Mouse (Mus musculus) cerebral cortex, adult 2 months (tissue): Measurements from ENCODE around the gene Glis3.

Source experiments
- WGBS: fragments of 180-500 bp; shearing (Covaris S2); methylation state at CpG from one replicate; pipeline ENCODE4 v1.1.7; 2018; 5-methylcytosine and 5-hydroxymethylcytosine counted together

Gene Glis3

DNA sequence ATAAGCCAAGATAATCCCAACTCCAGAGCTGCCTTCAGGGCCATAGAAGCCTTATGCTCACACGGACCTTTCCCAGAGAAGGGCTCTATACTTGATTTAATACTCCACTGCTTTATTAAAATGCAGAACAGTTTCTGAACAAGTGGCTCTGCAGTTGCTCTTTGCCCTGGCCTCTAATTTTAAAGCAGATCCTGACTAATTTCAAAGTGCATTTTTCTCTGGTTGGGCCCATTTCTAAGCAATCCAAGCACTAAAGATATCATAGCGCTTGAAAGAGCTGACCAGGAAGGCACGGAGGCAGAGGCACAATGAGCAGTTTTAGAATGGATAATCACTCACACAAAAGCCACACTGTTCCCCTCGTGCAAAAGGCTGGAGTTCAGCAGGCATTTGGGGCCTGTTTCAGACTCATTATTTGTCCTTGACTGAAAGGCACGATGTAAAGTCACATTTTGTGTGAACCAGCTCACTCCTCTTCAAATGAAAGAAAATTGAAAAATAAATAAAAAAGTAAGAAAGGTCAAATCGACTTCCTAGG lies 202.5 kb downstream of the Glis3 start:
- WGBS: 51% methylated on average over 6 of the region's 6 CpGs

DNA sequence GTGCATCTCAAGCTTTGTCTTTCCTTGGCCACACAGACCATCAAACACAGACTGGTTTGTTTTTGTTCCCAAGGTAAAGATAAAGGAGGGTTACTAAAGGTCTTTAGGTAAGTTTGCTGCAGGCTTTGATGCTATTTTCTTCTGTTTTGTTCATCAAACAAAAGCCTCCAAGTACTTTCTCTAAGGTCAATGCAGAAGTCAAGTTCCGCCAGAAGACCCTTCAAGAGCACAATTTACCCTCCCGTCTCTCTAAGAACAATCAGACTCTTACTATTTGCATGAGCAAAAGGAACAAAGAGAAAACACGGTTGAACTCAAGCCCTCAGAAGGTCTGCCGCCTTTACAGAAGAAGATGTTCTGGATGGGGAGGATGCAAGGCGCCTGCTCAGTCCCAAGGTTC lies 206.3 kb downstream of the Glis3 start:
- 92% methylated on average over 5 of the region's 5 CpGs for WGBS

DNA sequence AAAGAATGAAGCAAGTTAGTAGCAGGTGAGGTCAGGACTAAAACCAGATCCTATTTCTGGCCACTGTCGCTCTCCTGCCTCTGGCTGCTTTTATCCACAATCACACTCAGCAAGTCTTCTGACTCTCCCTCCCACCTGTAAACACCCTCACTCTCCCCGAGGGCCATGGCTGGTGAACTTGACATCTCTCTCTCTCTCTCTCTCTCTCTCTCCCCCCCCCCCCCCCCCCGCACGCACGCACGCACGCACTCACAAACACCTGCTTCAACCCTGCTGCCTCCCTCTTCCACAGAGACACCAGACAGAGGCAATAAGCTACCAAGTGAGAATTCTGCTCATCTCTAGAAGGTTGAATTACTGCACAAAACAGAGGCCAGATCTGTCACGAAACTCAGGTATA lies 208.7 kb downstream of the Glis3 start:
- 95% methylated on average over 5 of the region's 8 CpGs for WGBS

DNA sequence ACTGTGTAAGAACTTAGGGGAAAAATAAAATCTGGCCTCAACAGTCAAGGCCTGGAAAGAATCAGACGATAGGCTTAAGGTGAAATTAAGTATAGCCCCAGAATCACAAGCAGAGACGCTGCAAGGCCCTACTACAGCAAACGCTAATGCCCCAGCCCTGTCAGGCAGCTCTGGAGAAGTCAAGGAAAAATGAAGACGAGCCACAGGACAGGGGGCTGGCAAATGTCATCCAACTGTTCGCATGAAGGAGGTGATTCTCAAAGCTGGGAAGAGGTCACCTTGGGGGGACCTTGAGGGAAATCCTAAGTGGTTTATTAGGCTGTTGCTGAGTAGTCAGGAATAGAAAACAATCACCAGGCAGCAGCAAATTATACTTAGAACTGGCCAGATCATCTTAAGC lies 214.1 kb downstream of the Glis3 start:
- 87% methylated on average over 5 of the region's 5 CpGs for WGBS

DNA sequence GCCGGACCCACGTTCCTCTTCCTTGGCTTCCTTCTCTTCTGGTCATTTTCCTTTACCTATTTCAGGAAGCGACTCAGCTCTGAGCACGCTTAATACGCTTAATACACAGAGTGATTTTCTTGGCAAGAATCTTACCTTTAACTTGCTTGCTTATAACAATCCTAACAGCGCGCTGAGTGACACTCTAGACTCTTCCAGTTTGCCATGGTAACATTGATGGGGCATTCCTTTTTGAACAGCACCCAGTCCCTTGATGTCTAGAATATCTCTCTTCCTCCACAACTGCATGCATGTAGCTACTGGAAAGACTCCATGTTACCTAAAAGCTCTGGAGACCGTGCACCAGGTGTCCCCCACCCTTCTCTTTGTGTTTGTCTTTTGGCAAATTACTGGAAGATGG lies 225.5 kb downstream of the Glis3 start:
- WGBS: 58% methylated on average over 8 of the region's 8 CpGs

DNA sequence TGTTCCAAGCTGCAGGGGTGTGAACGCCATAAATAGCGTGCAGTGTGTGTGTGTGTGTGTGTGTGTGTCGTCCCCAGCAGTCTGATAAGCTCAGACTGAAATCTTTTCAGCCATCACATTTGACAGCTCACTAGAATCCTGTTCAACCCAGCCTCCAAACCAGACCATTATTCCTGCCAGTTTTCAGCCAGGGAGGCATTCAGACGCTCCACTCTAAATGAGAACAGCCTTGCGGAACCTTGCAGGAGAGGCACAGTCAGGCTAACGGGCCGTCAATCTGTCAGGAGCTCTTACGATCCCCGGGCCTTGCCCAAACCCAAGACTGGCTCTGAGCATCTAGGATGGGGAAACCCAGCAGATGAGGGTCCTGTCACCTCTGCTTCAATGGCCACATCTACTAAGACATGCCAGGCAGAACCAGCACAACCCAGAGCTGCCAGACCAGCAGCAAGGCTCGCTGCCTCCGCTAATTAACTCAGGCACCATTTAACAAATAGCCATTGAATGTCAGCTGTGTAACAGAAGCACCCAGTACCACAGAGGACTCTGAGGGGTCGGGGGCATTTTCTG lies 226.8 kb downstream of the Glis3 start:
- 43% methylated on average over 12 of the region's 12 CpGs for WGBS

DNA sequence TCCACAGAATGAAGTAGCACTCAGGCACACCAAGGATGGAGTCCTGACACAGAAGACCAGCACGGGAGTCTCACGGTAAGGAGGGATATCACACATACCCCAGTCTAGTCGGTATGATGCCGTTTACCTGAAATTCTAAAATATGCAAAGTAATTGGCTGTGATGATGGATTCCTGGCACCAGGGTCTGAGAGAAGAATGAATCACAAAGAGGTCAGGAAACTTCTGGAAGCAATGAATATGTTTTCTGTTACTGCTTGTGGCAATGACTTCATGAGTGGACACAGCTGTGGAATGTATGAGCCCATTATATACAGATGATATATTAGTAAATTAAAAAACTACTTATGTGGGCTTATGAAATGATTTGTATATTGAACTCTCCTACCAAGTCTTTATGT lies 231.1 kb downstream of the Glis3 start:
- WGBS: 84% methylated on average over 4 of the region's 4 CpGs

DNA sequence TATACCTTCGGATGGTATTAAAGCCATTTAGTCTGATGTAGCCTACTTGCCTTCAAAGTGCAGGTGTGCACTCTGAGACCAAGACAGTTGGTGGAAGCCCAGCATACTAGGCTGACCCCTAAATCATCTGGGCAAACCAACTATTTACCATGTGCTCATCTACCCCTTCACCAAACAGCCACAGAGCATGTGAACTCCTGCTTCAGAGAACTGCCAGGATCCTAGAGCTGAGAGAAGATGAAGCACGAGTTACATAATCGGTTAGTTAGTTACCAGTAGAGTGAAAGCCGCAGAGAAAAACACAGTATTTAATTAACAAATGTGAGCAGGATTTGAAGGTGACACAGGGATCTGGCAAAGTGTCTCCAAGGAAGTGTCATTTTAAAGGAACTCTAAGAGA lies 237.7 kb downstream of the Glis3 start:
- 79% methylated on average over 4 of the region's 4 CpGs for WGBS

DNA sequence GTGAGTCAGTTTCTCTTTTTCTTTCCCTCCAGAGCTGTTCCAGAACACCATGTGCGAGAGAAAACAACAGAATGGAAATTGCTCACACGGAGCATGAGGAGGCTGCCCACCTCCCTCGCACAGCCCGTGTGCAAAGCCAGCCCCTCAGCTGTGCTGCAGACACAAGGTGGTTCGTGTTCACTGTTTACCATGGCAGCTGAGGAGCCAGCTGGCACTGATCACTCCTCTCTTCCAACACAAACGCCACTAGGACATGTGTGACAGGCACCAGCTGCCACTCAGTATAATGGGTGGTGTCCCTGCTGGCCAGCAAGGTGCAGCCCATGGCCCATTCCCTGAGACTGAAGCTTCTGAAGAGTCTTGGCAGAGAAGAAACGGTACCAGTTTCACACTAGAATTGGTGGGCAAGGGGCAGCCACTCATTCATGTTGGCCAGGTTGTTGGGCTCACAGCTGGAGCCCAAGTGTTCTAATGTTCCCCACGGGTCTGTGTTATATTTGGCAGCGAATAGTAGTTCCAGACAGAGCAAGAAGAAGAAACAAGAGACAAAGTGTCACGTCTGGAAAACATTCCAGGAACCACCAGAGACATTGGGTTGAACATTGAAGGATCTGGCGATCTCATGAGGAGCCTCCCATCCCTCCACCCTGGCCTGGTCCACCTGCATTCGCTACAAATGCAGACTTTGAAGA lies 243.3 kb downstream of the Glis3 start:
- 48% methylated on average over 12 of the region's 12 CpGs for WGBS

DNA sequence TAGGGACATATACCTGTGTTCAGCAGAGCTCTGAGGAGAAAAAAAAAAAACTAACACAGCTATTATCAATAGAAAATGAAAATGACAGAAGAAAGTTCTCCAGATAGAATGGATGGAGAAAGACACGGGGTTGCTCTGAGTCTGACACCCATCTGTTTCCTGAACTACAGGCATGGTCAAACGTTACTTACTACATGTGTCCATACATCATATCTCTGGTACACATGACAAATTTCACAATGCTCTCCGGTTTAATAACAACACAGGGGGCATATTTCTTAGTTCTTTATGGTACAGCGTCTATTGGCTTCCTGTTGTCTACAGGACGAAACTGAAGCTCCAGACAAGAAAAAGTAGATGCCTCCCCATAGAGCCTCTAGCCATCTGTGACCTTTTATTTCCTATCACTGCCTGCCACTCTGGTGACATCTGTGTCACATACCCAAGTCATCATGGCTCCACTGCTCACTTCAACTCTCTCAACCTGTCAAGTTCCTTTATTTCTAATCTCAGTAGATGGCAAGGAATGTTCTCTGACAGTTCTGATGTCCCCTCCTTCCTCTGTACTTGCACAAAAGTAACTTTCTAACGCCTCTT lies 251.6 kb downstream of the Glis3 start:
- WGBS: 88% methylated on average over 6 of the region's 6 CpGs

DNA sequence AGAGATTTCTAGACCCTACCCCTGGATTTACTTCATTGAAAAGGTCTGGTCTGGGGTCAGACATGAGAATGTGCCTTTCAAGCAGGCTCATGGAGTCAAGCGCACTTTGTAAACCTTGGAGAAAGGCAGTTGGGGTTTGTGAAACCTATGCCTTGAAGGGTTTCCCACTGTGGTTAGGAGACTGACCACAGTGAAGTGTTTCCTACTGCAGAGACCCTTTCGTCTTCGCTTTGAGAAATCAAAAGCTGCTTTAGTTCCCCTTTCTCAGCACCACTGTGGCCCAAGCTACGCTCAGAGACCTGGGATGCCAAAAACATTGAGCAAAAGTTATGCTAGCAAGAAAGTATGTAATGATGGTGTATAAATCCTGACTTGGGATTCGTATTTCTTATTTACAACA lies 255.7 kb downstream of the Glis3 start:
- WGBS: 91% methylated on average over 5 of the region's 5 CpGs

DNA sequence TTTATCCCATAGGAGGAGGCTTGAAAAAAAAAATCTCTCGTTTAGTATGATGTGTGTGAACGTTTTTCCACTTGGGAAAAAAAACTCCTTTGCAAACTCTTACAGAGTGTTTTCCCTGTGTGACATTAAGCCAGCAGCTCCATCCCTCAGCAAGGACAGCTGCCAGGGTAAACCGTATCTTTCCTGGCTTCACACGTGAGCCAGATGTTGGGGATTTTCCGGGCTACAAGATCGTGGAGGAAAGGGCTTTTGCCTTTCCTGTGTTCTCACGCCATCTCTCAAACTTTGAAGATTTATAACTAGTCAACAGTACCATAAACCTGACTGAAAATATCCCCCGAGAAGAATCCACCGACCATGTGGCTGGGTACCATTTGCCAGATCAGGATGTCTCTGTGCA lies 256.9 kb downstream of the Glis3 start:
- 65% methylated on average over 9 of the region's 9 CpGs for WGBS

DNA sequence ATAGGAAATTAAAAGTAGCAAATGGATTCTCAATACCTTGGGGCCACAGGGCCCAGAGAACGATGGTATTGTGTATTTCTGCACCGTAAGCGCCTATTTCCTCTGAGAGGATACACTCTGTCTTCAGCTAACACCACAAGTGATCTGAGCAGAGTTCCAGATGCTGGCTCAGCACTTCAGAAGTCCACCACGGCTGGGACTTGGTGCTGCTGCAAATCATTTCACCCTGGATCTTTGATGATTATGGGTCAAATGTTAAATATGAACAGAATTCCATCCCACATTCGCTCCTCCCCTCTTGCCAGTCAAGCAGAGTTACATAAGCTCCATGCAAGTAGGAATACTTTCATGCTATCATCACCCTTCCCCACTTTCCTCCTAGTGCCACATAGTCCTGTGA lies 263.8 kb downstream of the Glis3 start:
- 89% methylated on average over 5 of the region's 5 CpGs for WGBS

DNA sequence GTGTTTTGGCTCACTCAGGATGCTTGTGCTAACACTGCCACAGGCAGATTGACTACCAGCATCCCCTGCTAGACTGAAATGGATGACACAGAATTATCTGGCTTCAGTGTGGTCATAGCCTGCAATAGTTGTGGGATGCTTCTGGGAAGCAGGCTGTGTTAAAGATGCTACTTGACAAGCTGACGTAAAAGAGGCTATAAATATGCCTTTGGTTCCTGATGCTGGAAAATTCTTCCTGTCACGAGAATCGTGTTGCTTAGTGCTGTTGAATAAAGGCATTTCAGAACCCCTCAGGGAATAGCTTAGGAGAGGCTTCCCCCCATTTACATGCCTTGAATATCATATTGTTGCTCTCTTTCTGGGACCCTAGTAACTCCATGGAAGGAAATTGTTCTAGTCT lies 271.1 kb downstream of the Glis3 start:
- 33% methylated on average over 3 of the region's 3 CpGs for WGBS

DNA sequence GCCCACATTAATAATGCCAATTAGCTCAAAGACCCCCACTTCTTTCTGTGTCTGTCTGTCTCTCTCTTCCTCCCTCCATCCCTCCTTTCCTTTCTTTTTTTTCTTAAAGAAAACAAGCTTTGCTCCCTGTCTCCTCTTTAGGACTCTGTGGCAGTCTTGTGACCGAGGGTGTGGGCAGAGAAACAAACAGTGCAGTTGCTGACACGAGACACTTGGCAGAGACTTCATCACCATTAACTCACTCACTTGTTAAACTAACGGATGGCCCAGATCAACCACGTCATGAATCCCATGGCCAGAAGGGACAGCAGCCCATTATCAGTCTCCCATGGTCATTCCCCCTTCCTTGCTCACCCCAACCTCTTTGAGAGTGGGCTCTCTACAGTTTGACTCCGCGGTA lies 276.9 kb downstream of the Glis3 start:
- WGBS: 74% methylated on average over 6 of the region's 6 CpGs

DNA sequence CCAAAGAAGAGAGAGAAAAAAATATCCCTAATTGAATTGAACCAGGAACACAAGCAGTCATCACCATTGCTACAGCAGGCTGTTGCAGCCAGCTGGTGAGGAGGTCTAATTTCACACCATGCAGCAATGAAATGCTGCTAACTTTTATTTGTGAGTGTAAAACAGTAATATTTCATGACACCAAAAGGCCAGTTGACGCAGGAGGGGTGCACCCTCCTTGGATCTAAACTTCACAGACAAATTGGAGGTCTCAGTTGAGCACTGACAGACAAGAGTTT lies 284.4 kb downstream of the Glis3 start:
- WGBS: 98% methylated on average over 1 of the region's 1 CpGs

DNA sequence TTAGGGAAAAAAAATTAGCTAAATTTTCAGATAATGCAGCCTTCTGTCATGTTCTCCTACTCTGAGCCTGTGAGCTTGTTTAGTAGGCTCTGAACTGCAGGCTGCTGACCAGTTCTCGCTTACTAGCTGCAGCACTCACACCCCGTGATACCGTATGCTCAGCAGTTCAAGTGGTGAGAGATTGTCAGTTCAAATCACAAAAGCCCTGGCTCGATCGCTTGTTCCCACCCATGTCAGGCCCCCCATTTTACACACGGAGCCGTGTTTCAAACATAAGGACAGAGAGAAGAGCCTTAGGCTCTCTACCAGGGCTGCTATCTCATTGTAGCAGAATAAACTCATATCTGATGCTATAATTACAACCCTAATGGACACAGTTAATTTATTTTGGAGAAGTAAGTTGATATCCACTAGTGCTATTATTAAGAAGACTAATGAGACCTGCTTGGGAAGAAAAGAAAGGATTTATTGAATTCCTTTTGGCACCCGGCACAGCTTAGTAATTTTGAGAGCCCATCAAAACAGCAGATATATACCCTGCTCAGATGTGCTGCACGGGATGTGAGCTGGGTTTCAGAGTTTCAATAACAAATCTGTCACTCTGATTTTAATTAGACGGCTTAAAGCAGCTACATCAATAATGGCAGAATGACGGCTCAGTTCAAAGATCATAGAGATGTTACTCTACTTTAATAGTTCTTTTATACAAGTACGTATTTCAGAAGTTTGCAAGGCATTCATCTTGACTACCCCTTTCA lies 284.9 kb downstream of the Glis3 start:
- 76% methylated on average over 12 of the region's 12 CpGs for whole genome bisulfite sequencing

DNA sequence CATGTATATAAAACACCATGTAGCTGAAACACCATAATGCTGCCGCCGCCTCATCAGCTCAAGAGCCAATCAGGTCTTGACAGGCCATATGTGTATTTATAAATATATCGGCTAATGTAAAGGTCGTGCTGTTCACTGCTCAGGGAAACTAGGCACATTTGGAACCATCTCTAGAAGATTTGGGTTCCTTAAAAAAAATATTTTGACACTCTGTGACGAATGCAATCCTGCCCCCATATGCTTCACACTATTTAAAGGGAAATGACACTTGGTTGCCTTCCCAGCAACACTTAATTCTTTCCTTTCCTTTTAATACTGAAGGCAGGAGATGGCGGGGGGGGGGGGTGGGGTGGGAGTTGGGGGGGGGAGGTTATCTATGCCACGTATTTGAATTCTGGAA lies 286.1 kb downstream of the Glis3 start:
- WGBS: 72% methylated on average over 7 of the region's 7 CpGs

DNA sequence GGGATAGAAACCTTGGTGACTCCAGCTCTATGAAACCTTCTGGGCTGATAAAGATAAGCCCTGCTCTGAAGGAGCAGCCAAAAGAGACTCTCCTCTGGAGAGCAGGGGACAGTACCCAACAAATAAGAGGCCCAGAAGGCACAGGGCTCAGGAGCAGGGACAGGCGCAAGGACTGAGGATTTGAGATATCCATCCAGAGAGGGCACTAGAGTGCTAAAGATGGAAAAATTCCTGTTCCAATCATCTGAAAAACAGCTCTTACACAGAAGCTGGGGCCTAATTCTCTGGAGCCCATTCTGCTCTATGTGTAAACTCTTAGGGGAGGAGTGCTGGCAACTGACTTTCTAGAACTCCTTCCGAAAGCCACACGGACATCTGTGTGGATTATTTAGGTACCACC lies 287.0 kb downstream of the Glis3 start:
- 79% methylated on average over 3 of the region's 3 CpGs for WGBS

DNA sequence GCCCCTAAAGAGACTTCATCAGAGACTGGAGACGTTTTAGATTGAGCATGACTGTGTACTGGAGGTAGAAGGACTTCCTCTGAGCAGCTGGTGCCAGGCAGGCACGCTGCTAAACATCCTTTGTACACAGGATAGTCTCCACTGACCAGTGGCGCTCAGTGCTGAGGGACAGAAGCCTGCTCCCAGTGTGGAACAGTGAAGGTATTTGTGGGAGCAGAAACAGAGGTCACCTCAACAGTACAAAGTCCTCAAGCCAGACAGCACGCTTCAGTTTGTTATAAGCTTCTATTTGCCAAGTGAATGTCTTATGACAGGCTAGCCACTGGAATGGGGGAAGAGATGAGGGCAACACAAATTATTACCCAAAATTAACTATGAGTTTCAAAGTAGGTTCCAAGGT lies 289.0 kb downstream of the Glis3 start:
- WGBS: 83% methylated on average over 4 of the region's 4 CpGs

DNA sequence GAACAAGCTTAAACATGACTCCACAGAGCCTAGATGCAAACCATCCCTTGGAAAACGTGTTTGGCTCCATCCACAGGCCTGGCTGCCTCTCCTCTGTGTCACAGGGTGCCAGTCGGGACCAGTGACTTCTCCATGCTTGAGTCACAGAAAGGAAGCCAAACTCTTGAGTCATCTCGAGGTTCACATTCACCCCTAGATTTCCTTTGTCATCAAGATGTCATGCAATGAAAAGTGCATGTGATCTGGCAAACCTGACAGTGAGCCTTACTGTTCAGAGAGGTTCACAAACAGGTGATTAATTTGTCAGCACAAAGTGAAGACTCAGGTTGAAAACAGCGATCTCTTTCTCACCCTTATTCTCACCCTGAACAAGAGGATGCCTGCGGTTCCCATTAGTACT lies 290.7 kb downstream of the Glis3 start:
- 81% methylated on average over 5 of the region's 5 CpGs for WGBS

DNA sequence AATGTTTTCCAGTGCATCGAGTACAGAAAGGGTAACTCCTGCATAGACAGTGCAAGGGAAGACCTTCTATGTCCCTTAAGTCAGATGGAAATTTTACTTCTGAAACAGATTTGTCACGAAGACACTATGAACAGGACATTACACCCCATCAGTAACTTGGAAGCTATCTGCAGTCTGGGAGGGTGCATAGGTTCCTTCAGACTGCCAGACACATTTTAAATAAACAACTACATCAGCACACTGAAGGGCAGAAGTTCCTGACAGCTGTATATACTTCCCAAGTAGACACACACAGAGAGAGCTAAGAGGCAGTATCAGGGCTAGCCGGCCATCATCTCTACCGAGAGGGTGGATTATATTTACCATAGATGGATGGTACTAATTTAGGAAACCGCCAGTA lies 296.5 kb downstream of the Glis3 start:
- WGBS: 73% methylated on average over 5 of the region's 5 CpGs
